Mouse (Mus musculus) kidney, postnatal 0 days (tissue): ENCODE results near the gene Gm20388. TPM values are rescaled to one million over a fixed set of nuclear protein-coding genes. Genes with fewer than 3 reads are reported as not detected.
"Not testable (repeated sequence)": the region's sequence is repeated elsewhere in the genome, so short reads cannot be mapped to it uniquely, and the experiment has no call there.

Source experiments
- ATAC-seq: fragments of 200-750 bp; cut with Nextera tagmentation; replicated peaks from 2 replicates; pipeline ENCODE4 v1.8.0; 2017; ENCODE audit warnings: low read depth, moderate number of reproducible peaks, moderate TSS enrichment, moderate library complexity; ENCODE audit not compliant: low FRiP score
- DNase-seq: peaks from one replicate; pipeline ENCODE4 v3.0.0-alpha.2; 2016; ENCODE audit warnings: low spot score
- H3K27ac ChIP-seq: fragments of 300-500 bp; sonication (generic); 2 replicates; pipeline ENCODE4 v1.5.1; 2014; ENCODE audit warnings: mild to moderate bottlenecking
- H3K27me3 ChIP-seq: fragments of 300-500 bp; sonication (generic); 2 replicates; pipeline ENCODE4 v1.6.1; 2014; ENCODE audit warnings: low read length, mixed read lengths; ENCODE audit not compliant: insufficient read depth
- H3K36me3 ChIP-seq: fragments of 300-500 bp; sonication (generic); 2 replicates; pipeline ENCODE4 v1.6.1; 2014; ENCODE audit warnings: low read length, mixed read lengths; ENCODE audit not compliant: insufficient read depth
- H3K4me1 ChIP-seq: fragments of 300-500 bp; sonication (generic); replicated peaks from 2 replicates; pipeline ENCODE4 v1.6.1; 2014; ENCODE audit warnings: antibody characterized with exemption, low read length, mixed read lengths; ENCODE audit not compliant: insufficient read depth
- H3K4me2 ChIP-seq: fragments of 300-500 bp; sonication (generic); 2 replicates; pipeline ENCODE4 v1.6.1; 2014; ENCODE audit warnings: mild to moderate bottlenecking, low read length, moderate library complexity, mixed read lengths
- H3K4me3 ChIP-seq: fragments of 300-500 bp; sonication (generic); replicated peaks from 2 replicates; pipeline ENCODE4 v1.5.1; 2014; ENCODE audit warnings: low read depth, low read length
- H3K9ac ChIP-seq: fragments of 300-500 bp; sonication (generic); 2 replicates; pipeline ENCODE4 v1.6.1; 2014; ENCODE audit warnings: low read depth, low read length
- H3K9me3 ChIP-seq: fragments of 300-500 bp; sonication (generic); replicated peaks from 2 replicates; pipeline ENCODE4 v1.6.1; 2016; ENCODE audit warnings: low read length, inconsistent platforms, mixed read lengths
- CTCF ChIP-seq: IDR thresholded peaks from 2 replicates; pipeline ENCODE4 v1.5.1; 2016; ENCODE audit warnings: antibody characterized with exemption, low read depth, mild to moderate bottlenecking, moderate library complexity
- WGBS: fragments of 180-500 bp; shearing (Covaris S2); extraction: QIAGEN DNeasy Blood & Tissue Kit; methylation state at CpG from one replicate; pipeline ENCODE4 v1.1.7; 2014; 5-methylcytosine and 5-hydroxymethylcytosine counted together
- polyA plus RNA-seq: library from polyadenylated mRNA; unstranded; fragments of >200 nt; fragmentation: Nextera tagmentation; extraction: Ambion mirVana; gene quantifications from 2 replicates; pipeline ENCODE4 v1.2.1, GENCODE M21; 2015

Gm20388 gene
- polyA plus RNA-seq, 1 experiment from 2014 or later: not detected

- ATAC-seq (no peak), DNase-seq (no peak)
- H3K4me1 ChIP-seq: peaks cover 8% of the 10 kb centered on the region; the same call in 1 of the 2 replicates
- peak overlapping the region; percentile 74; the same call in 1 of the 2 replicates for H3K4me2 ChIP-seq
- WGBS: 81% methylated on average over 6 of the region's 6 CpGs
- H3K36me3 ChIP-seq: 0 out of 2 replicates have a peak, but pooled peaks cover 3% of the 10 kb centered on the region
- no peaks in the 10 kb centered on the region for H3K9me3 ChIP-seq
- H3K27ac ChIP-seq: peak overlapping the region; percentile 14; the same call in 1 of the 2 replicates
- no peak overlapping the region for H3K9ac ChIP-seq
- H3K4me3 ChIP-seq: no peak overlapping the region
- TF ChIP-seq CTCF: no peak
- H3K27me3 ChIP-seq: no peaks in the 10 kb centered on the region
Measured at GRCm38 (mm10) chr8:123444131-123444530, 3533.5 kb downstream of the Gm20388 start.

GRCm38 (mm10) chr8:123445981-123446380, 3535.3 kb downstream of the Gm20388 start:
- DNase-seq: no peak
- Histone ChIP-seq H3K4me1 (peaks cover 8% of the 10 kb centered on the region; the same call in 1 of the 2 replicates), H3K27me3 (no peaks in the 10 kb centered on the region), H3K27ac (no peak overlapping the region), H3K9me3 (no peaks in the 10 kb centered on the region), H3K4me2 (no peak overlapping the region), H3K36me3 (0 out of 2 replicates have a peak, but pooled peaks cover 9% of the 10 kb centered on the region), H3K4me3 (no peak overlapping the region), H3K9ac (no peak overlapping the region)
- TF ChIP-seq CTCF: no peak
- ATAC-seq: no peak
- 87% methylated on average over 10 of the region's 10 CpGs for WGBS

GRCm38 (mm10) chr8:123446799-123447198, 3536.2 kb downstream of the Gm20388 start:
- TF ChIP-seq CTCF: no peak
- WGBS: 89% methylated on average over 6 of the region's 6 CpGs
- ATAC-seq (no peak), DNase-seq (no peak)
- Histone ChIP-seq H3K4me1 (peaks cover 8% of the 10 kb centered on the region; the same call in 1 of the 2 replicates), H3K27ac (no peak overlapping the region), H3K27me3 (no peaks in the 10 kb centered on the region), H3K4me2 (no peak overlapping the region), H3K36me3 (0 out of 2 replicates have a peak, but pooled peaks cover 14% of the 10 kb centered on the region), H3K9ac (no peak overlapping the region), H3K4me3 (no peak overlapping the region), H3K9me3 (no peaks in the 10 kb centered on the region)

GRCm38 (mm10) chr8:123450783-123451182, 3540.1 kb downstream of the Gm20388 start:
- Histone ChIP-seq H3K9me3 (no peaks in the 10 kb centered on the region), H3K27ac (no peak overlapping the region), H3K36me3 (peaks cover 40% of the 10 kb centered on the region), H3K4me1 (no peaks in the 10 kb centered on the region), H3K4me2 (no peak overlapping the region), H3K9ac (no peak overlapping the region), H3K27me3 (no peaks in the 10 kb centered on the region), H3K4me3 (no peak overlapping the region)
- DNase-seq (no peak), ATAC-seq (no peak)
- 90% methylated on average over 5 of the region's 5 CpGs for WGBS
- TF ChIP-seq CTCF: no peak

DNA sequence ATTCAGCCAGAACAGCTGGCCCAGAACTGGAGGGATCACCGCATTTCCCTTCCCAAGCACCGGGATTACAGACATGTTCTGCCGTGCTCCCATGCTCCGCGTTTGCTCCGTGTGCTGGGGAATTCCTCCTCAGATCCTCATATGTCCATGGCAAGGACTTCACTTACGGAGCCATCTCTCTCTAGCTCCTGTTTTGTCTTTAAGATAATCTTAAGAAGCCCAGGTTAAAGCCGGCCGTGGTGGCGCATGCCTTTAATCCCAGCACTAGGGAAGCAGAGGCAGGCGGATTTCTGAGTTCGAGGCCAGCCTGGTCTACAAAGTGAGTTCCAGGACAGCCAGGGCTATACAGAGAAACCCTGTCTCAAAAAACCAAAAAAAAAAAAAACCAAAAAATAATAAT, 3541.1 kb downstream of the Gm20388 start:
- H3K4me1 ChIP-seq, H3K27ac ChIP-seq, H3K9me3 ChIP-seq, H3K27me3 ChIP-seq, H3K4me3 ChIP-seq, DNase-seq, H3K4me2 ChIP-seq, H3K9ac ChIP-seq, ATAC-seq: not testable (repeated sequence)
- H3K36me3 ChIP-seq: peaks cover 40% of the 10 kb centered on the region
- WGBS: 96% methylated on average over 12 of the region's 12 CpGs

DNA sequence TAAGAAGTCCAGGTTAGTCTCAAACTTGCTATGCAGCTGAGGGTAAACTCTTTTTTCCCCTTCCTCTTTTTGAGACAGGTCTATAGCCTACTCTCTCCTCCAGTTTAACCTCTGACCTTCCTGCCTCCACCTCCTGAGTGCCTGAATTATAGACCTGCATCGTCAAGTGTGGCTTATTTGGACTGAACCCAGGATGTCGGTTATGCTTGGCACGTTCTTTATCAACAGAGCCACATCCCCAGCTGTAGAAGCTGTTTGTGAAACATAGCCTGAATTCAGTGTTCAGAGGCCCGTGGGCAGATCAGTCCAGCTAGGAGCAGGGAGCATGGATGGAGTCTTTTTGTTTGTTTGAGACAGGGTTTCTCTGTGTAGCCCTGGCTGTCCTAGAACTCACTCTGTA, 3541.5 kb downstream of the Gm20388 start:
- Histone ChIP-seq H3K4me2 (no peak overlapping the region), H3K36me3 (peaks cover 38% of the 10 kb centered on the region), H3K27me3 (no peaks in the 10 kb centered on the region), H3K4me1 (no peaks in the 10 kb centered on the region), H3K9me3 (no peaks in the 10 kb centered on the region), H3K27ac (no peak overlapping the region), H3K4me3 (no peak overlapping the region), H3K9ac (no peak overlapping the region)
- TF ChIP-seq CTCF: no peak
- no peak for ATAC-seq
- no peak for DNase-seq
- 64% methylated on average over 4 of the region's 4 CpGs for WGBS

DNA sequence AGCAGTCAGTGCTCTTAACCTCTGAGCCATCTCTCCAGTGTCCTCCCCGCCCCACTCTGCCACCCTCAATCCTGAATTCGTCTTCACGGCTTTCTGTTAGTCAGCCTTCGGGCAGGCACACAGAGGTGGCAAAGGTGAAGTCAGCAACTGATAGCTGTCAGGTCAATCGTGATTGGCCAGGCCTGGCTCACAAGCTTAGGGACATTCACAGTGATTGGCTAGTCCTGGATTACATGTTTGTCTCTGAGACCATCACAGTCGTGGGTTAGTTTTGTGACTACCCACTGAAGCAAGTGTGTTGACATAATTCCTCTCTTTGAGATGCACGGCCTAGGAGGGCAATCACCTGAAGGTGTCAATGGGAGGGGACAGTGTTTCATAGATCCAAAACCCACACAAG, 3542.7 kb downstream of the Gm20388 start:
- Histone ChIP-seq H3K9ac (no peak overlapping the region), H3K4me1 (no peaks in the 10 kb centered on the region), H3K27me3 (no peaks in the 10 kb centered on the region), H3K9me3 (no peaks in the 10 kb centered on the region), H3K4me3 (no peak overlapping the region), H3K27ac (no peak overlapping the region), H3K4me2 (no peak overlapping the region), H3K36me3 (peaks cover 42% of the 10 kb centered on the region)
- 75% methylated on average over 7 of the region's 7 CpGs for WGBS
- TF ChIP-seq CTCF: no peak
- DNase-seq: no peak
- no peak for ATAC-seq
